Mouse (Mus musculus) bone marrow macrophage, adult 2 months (primary cell): ENCODE measurements around the gene Zfp93.

Experiments
- CTCF ChIP-seq: IDR thresholded peaks from 2 replicates; pipeline ENCODE4 v1.5.1; 2012; ENCODE audit warnings: low read depth, mild to moderate bottlenecking, low read length, moderate library complexity
- POLR2A ChIP-seq: IDR thresholded peaks from 2 replicates; pipeline ENCODE4 v1.6.1; 2012; ENCODE audit warnings: mild to moderate bottlenecking, low read depth, low read length, borderline replicate concordance

- TF ChIP-seq CTCF = no peak
- no peak for TF ChIP-seq POLR2A
Observed at GRCm38 (mm10) chr7:24300771-24301282, 30.6 kb downstream of the Zfp93 start, which contains the start of gene Zfp61.
